Mouse (Mus musculus): ENCODE measurements around the gene Kat2b.

GRCm38 (mm10) chr17:53551306-53552299 lies 15.1 kb upstream of the Kat2b start:
- TF ChIP-seq CTCF (IDR thresholded peaks at IDR 0.05; ENCODE audit: control insufficient read depth, insufficient read depth, insufficient read length) (no peak), USF1 (IDR thresholded peaks at IDR 0.05; ENCODE audit: low read depth) (no peak), MAX (IDR thresholded peaks at IDR 0.05) (no peak), MYOG (IDR thresholded peaks at IDR 0.05; ENCODE audit: control insufficient read depth, extremely low read depth, insufficient read length) (no peak)

Data from C2C12 (cell line).